Mouse (Mus musculus): Measurements from ENCODE around the gene Ercc1.

DNA sequence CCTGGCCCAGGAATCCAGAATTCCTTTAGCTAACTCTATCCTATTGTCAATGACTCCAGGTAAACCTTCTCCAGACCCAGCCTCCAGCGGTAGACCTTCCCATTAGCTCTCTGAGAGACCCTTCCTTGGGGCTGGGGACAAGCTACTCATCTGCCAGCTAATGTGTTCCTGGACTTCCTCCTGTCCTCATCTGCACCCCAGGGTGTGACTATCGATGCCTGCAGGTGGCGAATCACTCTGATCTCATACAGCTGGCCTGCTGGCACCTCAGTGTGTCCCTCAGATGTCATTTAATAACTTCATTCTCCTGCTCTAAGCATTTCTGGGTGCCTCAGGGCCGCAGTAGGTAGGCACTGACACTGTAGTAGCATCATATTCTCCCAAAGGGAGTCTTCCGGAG, 16.8 kb upstream of the Ercc1 start:
- TF ChIP-seq CTCF (IDR thresholded peaks at IDR 0.05; ENCODE audit: insufficient read depth, low read length): no peak
- TF ChIP-seq POLR2A (IDR thresholded peaks at IDR 0.05; ENCODE audit: borderline replicate concordance, extremely low read depth, low read depth, low read length): no peak

All from lung, adult 2 months (tissue).